Mouse (Mus musculus) heart, embryonic 14.5 days (tissue): ENCODE data around the gene Cldn7. TPM values are rescaled to one million over a fixed set of nuclear protein-coding genes. Genes with fewer than 3 reads are reported as not detected.

Experiments
- ATAC-seq: fragments of 200-750 bp; cut with Nextera tagmentation; 2 replicates; pipeline ENCODE4 v1.8.0; 2017; ENCODE audit warnings: low read depth, moderate TSS enrichment; ENCODE audit not compliant: insufficient number of reproducible peaks, insufficient read depth, low FRiP score
- H3K27ac ChIP-seq, 2 experiments: fragments of 200-500 bp in 1 of 2; fragments of 300-500 bp in 1 of 2; sonication (generic) in 1 of 2; replicated peaks in 1 of 2; 2 replicates each; pipeline ENCODE4 v1.5.1; 2012 to 2014; ENCODE audit warnings: low read depth in 2 of 2, low read length in 2 of 2, control low read depth in 1 of 2, mild to moderate bottlenecking in 1 of 2, mixed read lengths in 1 of 2; ENCODE audit not compliant: control insufficient read depth in 1 of 2, insufficient read depth in 1 of 2
- H3K27me3 ChIP-seq: fragments of 300-500 bp; sonication (generic); 2 replicates; pipeline ENCODE4 v1.6.1; 2014; ENCODE audit warnings: mild to moderate bottlenecking, low read length, control low read depth; ENCODE audit not compliant: control insufficient read depth, insufficient read depth
- H3K36me3 ChIP-seq: fragments of 300-500 bp; sonication (generic); 2 replicates; pipeline ENCODE4 v1.6.1; 2014; ENCODE audit warnings: mild to moderate bottlenecking, control low read depth, low read length, mixed read lengths; ENCODE audit not compliant: control insufficient read depth, insufficient read depth
- H3K4me1 ChIP-seq, 2 experiments: fragments of 200-500 bp in 1 of 2; fragments of 300-500 bp in 1 of 2; sonication (generic) in 1 of 2; 2 replicates each; pipeline ENCODE4 v1.6.1; 2012 to 2014; ENCODE audit warnings: low read length in 2 of 2, control low read depth in 1 of 2, mixed read lengths in 1 of 2; ENCODE audit not compliant: control insufficient read depth in 2 of 2, insufficient read depth in 2 of 2
- H3K4me2 ChIP-seq: fragments of 300-500 bp; sonication (generic); 2 replicates; pipeline ENCODE4 v1.6.1; 2014; ENCODE audit warnings: mild to moderate bottlenecking, low read length
- H3K4me3 ChIP-seq, 2 experiments: fragments of 200-500 bp in 1 of 2; fragments of 300-500 bp in 1 of 2; sonication (generic) in 1 of 2; 2 replicates each; pipeline ENCODE4 v1.5.1; 2012 to 2014; ENCODE audit warnings: low read length in 2 of 2, mild to moderate bottlenecking in 2 of 2, control low read depth in 1 of 2, low read depth in 1 of 2, moderate library complexity in 1 of 2; ENCODE audit not compliant: control insufficient read depth in 1 of 2, insufficient read depth in 1 of 2
- H3K9ac ChIP-seq: fragments of 300-500 bp; sonication (generic); 2 replicates; pipeline ENCODE4 v1.6.1; 2014; ENCODE audit warnings: mild to moderate bottlenecking, low read length
- H3K9me3 ChIP-seq: fragments of 300-500 bp; sonication (generic); 2 replicates; pipeline ENCODE4 v1.6.1; 2016; ENCODE audit warnings: low read length, control low read depth; ENCODE audit not compliant: control insufficient read depth
- WGBS: fragments of 180-500 bp; shearing (Covaris S2); extraction: QIAGEN DNeasy Blood & Tissue Kit; methylation state at CpG from one replicate; pipeline ENCODE4 v1.1.7; 2014; 5-methylcytosine and 5-hydroxymethylcytosine counted together
- polyA plus RNA-seq: library from polyadenylated mRNA; unstranded; fragments of >200 nt; fragmentation: Nextera tagmentation; extraction: Ambion mirVana; gene quantifications from 2 replicates; pipeline ENCODE4 v1.2.1, GENCODE M21; 2014

The Cldn7 gene
- polyA plus RNA-seq, 1 experiment from 2014 or later, result 2.4 TPM

- Histone ChIP-seq H3K4me1 (peaks cover 11 to 27% of the 10 kb centered on the region in 2 experiments), H3K9me3 (no peaks in the 10 kb centered on the region)
Measured at GRCm38 (mm10) chr11:70000396-70000898, 35.9 kb downstream of the Cldn7 start, which contains the start of gene Dvl2. TSS of gene Dvl2 (plus strand) at chr11:70000595.

GRCm38 (mm10) chr11:70001159-70001558 is 36.6 kb downstream of the Cldn7 start:
- WGBS, result 13% methylated on average over 8 of the region's 8 CpGs
- Histone ChIP-seq H3K27ac (peak overlapping the region; percentile 94 to 95), H3K4me1 (peaks cover 11 to 27% of the 10 kb centered on the region in 2 experiments), H3K27me3 (no peaks in the 10 kb centered on the region), H3K4me2 (peak overlapping the region; percentile 96), H3K9me3 (no peaks in the 10 kb centered on the region), H3K4me3 (peak overlapping the region; percentile 78 to 89), H3K9ac (peak overlapping the region; percentile 92), H3K36me3 (peaks cover 46% of the 10 kb centered on the region)
- ATAC-seq, result no peak

More at GRCm38 (mm10) chr11:70000396-70000898, 35.9 kb downstream of the Cldn7 start, which contains the start of gene Dvl2:
- WGBS, result under 1% methylated on average over 48 of the region's 48 CpGs
- Histone ChIP-seq H3K27ac (peak within 1 kb of the TSS; percentile 94 to 95), H3K9ac (peak within 1 kb of the TSS; percentile 92), H3K36me3 (peaks cover 39% of the 10 kb centered on the region), H3K4me3 (peak within 1 kb of the TSS; percentile 78 to 89), H3K27me3 (no peaks in the 10 kb centered on the region), H3K4me2 (peak within 1 kb of the TSS; percentile 96)
- ATAC-seq, result peak; percentile 54

- Histone ChIP-seq H3K4me1 (peaks cover 11 to 27% of the 10 kb centered on the region in 2 experiments), H3K4me2 (peak overlapping the region; percentile 96), H3K27ac (no peak overlapping the region), H3K4me3 (peak overlapping the region in 1 of 2 experiments; percentile 89; a peak in 2 of 4 replicates), H3K9me3 (no peaks in the 10 kb centered on the region), H3K27me3 (no peaks in the 10 kb centered on the region), H3K36me3 (peaks cover 53% of the 10 kb centered on the region), H3K9ac (no peak overlapping the region; the same call in 1 of the 2 replicates)
- ATAC-seq, result no peak
Measured at GRCm38 (mm10) chr11:70001865-70002264, 37.3 kb downstream of the Cldn7 start.

DNA sequence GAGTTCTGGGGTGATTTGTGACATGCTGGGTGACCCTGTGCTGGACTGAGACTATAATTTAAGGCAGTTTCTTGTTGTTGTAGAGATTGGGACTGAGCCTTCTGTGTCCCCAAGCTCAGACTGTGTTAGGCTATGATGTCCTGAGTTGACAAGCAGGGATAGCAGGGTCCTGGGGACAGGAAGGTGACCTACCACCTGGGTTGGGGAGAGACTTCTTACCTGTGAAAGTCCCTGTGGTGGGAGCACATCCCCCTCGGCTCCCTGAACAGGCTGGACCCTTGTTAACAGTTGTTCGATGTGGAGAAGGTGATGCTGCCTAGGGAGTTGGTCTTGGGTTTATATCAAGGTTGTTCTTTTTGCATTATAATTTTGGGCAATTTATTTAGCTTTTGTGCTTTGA is 37.9 kb downstream of the Cldn7 start:
- no peaks in the 10 kb centered on the region for H3K27me3 ChIP-seq
- no peaks in the 10 kb centered on the region for H3K9me3 ChIP-seq
- no peak for ATAC-seq
- peaks cover 11 to 25% of the 10 kb centered on the region in 2 experiments for H3K4me1 ChIP-seq
- peak overlapping the region; percentile 41; the same call in 1 of the 2 replicates for H3K9ac ChIP-seq
- peak overlapping the region; percentile 96; the same call in 1 of the 2 replicates for H3K4me2 ChIP-seq
- 95% methylated on average over 2 of the region's 2 CpGs for WGBS
- H3K36me3 ChIP-seq, result peaks cover 59% of the 10 kb centered on the region
- H3K4me3 ChIP-seq, result 0 out of 4 replicates have a peak overlapping the region, but pooled peaks of 1 of the 2 experiments have one; percentile 89
- no peak overlapping the region for H3K27ac ChIP-seq

GRCm38 (mm10) chr11:70005521-70005920 is 40.9 kb downstream of the Cldn7 start:
- H3K27me3 ChIP-seq, result no peaks in the 10 kb centered on the region
- H3K36me3 ChIP-seq, result peaks cover 64% of the 10 kb centered on the region
- H3K9me3 ChIP-seq, result no peaks in the 10 kb centered on the region
- H3K4me1 ChIP-seq, result peaks cover 8 to 14% of the 10 kb centered on the region in 2 experiments; a peak in 3 of 4 replicates
- no peak overlapping the region for H3K4me2 ChIP-seq
- H3K9ac ChIP-seq, result no peak overlapping the region
- ATAC-seq, result no peak
- WGBS, result 63% methylated on average over 5 of the region's 5 CpGs
- no peak overlapping the region for H3K4me3 ChIP-seq
- H3K27ac ChIP-seq, result no peak overlapping the region

DNA sequence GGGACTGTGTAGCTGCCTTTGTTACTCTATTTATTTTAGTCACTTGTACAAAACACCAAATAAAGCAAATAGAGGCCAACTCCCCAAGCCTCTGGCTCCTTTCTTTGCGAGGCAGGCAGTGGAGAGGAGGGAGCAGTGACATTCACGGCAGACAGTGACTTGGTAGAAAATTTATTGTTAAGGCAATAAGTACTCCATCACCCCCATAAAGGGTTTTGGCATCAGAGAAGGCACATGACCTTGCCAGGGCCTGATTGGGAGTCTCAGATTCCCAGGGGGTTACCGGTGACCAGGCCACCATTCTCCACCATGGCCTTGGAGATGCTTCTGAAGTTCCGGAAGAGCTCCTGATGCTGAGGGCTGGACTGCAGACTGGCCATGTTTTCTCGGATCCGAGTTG is 45.5 kb downstream of the Cldn7 start:
- ATAC-seq, result no peak
- WGBS, result 82% methylated on average over 6 of the region's 6 CpGs
- no peak overlapping the region for H3K4me3 ChIP-seq
- H3K4me1 ChIP-seq, result peaks cover 2 to 7% of the 10 kb centered on the region in 2 experiments; a peak in 3 of 4 replicates
- H3K9ac ChIP-seq, result no peak overlapping the region
- no peaks in the 10 kb centered on the region for H3K27me3 ChIP-seq
- no peaks in the 10 kb centered on the region for H3K9me3 ChIP-seq
- H3K36me3 ChIP-seq, result peaks cover 91% of the 10 kb centered on the region
- no peak overlapping the region for H3K4me2 ChIP-seq
- no peak overlapping the region for H3K27ac ChIP-seq

DNA sequence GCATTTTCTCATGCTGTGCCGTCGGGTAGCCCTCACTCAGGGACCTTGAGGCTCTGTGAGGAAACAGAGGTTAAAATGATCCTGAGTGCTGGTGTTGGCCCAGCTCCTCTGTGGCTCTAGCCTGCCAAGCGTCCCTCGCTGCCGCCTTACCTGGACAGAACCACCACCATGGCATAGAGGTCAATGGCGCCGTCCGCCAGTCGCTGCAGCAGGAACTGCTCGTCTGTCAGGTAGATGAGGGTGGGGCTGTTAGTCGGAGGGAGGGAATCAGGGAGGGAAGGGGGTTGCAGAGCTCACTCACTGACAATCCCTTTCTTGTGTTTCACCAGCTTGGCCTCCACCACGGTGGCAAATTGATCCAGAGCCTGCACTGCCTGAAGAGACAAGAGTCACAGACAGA is 46.0 kb downstream of the Cldn7 start:
- Histone ChIP-seq H3K4me3 (no peak overlapping the region), H3K9ac (no peak overlapping the region), H3K36me3 (peaks cover 86% of the 10 kb centered on the region), H3K9me3 (no peaks in the 10 kb centered on the region), H3K27ac (no peak overlapping the region), H3K27me3 (no peaks in the 10 kb centered on the region), H3K4me2 (no peak overlapping the region), H3K4me1 (peaks cover 2 to 9% of the 10 kb centered on the region in 2 experiments; a peak in 3 of 4 replicates)
- ATAC-seq, result no peak
- WGBS, result 82% methylated on average over 12 of the region's 12 CpGs
